Mouse (Mus musculus) stomach, postnatal 0 days (tissue): Measurements from ENCODE around the gene Gm13762. TPM values are rescaled to one million over a fixed set of nuclear protein-coding genes. Genes with fewer than 3 reads are reported as not detected.
"Not testable (repeated sequence)": the region's sequence is repeated elsewhere in the genome, so short reads cannot be mapped to it uniquely, and the experiment has no call there.

ENCODE experiments used
- ATAC-seq: fragments of 200-750 bp; cut with Nextera tagmentation; 2 replicates; pipeline ENCODE4 v1.8.0; 2017; ENCODE audit not compliant: low FRiP score, low TSS enrichment
- DNase-seq: peaks from one replicate; pipeline ENCODE4 v3.0.0-alpha.2; 2016; ENCODE audit warnings: low spot score
- H3K27ac ChIP-seq: fragments of 300-500 bp; sonication (generic); replicated peaks from 2 replicates; pipeline ENCODE4 v1.5.1; 2014; ENCODE audit warnings: mild to moderate bottlenecking, control low read depth
- H3K27me3 ChIP-seq: fragments of 300-500 bp; sonication (generic); 2 replicates; pipeline ENCODE4 v1.6.1; 2014; ENCODE audit warnings: low read length; ENCODE audit not compliant: control insufficient read depth, insufficient read depth
- H3K36me3 ChIP-seq: fragments of 300-500 bp; sonication (generic); 2 replicates; pipeline ENCODE4 v1.6.1; 2014; ENCODE audit warnings: low read length, mixed read lengths; ENCODE audit not compliant: control insufficient read depth, insufficient read depth
- H3K4me1 ChIP-seq: fragments of 300-500 bp; sonication (generic); replicated peaks from 2 replicates; pipeline ENCODE4 v1.6.1; 2014; ENCODE audit warnings: antibody characterized with exemption; ENCODE audit not compliant: control insufficient read depth, insufficient read depth
- H3K4me2 ChIP-seq: fragments of 300-500 bp; sonication (generic); replicated peaks from 2 replicates; pipeline ENCODE4 v1.6.1; 2014; ENCODE audit warnings: low read depth, mild to moderate bottlenecking, control low read depth, moderate library complexity
- H3K4me3 ChIP-seq: fragments of 300-500 bp; sonication (generic); 2 replicates; pipeline ENCODE4 v1.5.1; 2014; ENCODE audit warnings: low read depth, low read length, control low read depth
- H3K9ac ChIP-seq: fragments of 300-500 bp; sonication (generic); 2 replicates; pipeline ENCODE4 v1.6.1; 2014; ENCODE audit warnings: mild to moderate bottlenecking, low read length, control low read depth, mixed read lengths
- H3K9me3 ChIP-seq: fragments of 300-500 bp; sonication (generic); 2 replicates; pipeline ENCODE4 v1.6.1; 2016; ENCODE audit warnings: low read length; ENCODE audit not compliant: control insufficient read depth
- CTCF ChIP-seq: IDR thresholded peaks from 2 replicates; pipeline ENCODE4 v1.5.1; 2016; ENCODE audit warnings: antibody characterized with exemption, low read depth, mild to moderate bottlenecking, moderate library complexity
- EP300 ChIP-seq: optimal IDR thresholded peaks from 2 replicates; pipeline ENCODE3; 2016; ENCODE audit warnings: antibody characterized with exemption
- WGBS: fragments of 180-500 bp; shearing (Covaris S2); extraction: QIAGEN DNeasy Blood & Tissue Kit; methylation state at CpG from one replicate; pipeline ENCODE4 v1.1.7; 2014; 5-methylcytosine and 5-hydroxymethylcytosine counted together
- polyA plus RNA-seq: library from polyadenylated mRNA; unstranded; fragments of >200 nt; fragmentation: Nextera tagmentation; extraction: Ambion mirVana; gene quantifications from 2 replicates; pipeline ENCODE4 v1.2.1, GENCODE M21; 2015

The Gm13762 gene
- polyA plus RNA-seq = not detected in 2 replicates

GRCm38 (mm10) chr2:88980181-88980580 lies at the start of gene Gm13762:
Gm13762 (minus strand) TSS chr2:88980281.
- no peak for DNase-seq
- TF ChIP-seq CTCF = no peak
- TF ChIP-seq EP300 = no peak
- WGBS = 94% methylated on average over 1 of the region's 1 CpGs

DNA sequence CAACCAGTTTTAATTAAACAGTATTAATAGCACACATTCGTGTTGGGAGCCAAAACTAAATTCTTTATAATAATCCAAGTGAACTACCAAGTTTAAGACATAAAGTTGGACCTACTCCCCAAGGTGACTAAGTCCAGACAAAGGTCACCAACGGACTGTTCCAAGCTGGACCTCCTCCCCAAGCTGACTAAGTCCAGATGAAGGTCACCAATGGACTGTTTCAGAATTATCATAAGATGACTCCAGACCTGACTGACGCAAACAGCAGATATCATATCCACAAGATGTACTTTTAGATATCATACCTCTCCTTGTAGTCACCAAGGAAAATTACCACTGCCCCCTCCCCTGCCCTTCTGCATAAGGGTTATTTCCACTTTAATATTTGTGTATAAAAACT lies 41.4 kb upstream of the Gm13762 start:
- DNase-seq, H3K9me3 ChIP-seq, H3K36me3 ChIP-seq: not testable (repeated sequence)

More at GRCm38 (mm10) chr2:88980181-88980580, at the start of gene Gm13762:
- Histone ChIP-seq H3K4me2 (no peak within 1 kb of the TSS), H3K4me3 (no peak within 1 kb of the TSS), H3K9ac (no peak within 1 kb of the TSS), H3K27me3 (no peaks in the 10 kb centered on the region), H3K4me1 (no peaks in the 10 kb centered on the region), H3K9me3 (no peaks in the 10 kb centered on the region), H3K36me3 (no peaks in the 10 kb centered on the region), H3K27ac (no peak within 1 kb of the TSS)
- ATAC-seq = no peak

GRCm38 (mm10) chr2:89018240-89018639 lies 38.2 kb upstream of the Gm13762 start, which contains the start of gene Olfr1216:
Olfr1216 (minus strand) TSS chr2:89018340.
- no peak for ATAC-seq

More for the DNA sequence above, 41.4 kb upstream of the Gm13762 start:
- not testable (repeated sequence) for H3K4me3 ChIP-seq, H3K27me3 ChIP-seq, ATAC-seq, H3K27ac ChIP-seq, H3K4me2 ChIP-seq, H3K9ac ChIP-seq, H3K4me1 ChIP-seq
- WGBS = 63% methylated on average over 3 of the region's 3 CpGs

DNA sequence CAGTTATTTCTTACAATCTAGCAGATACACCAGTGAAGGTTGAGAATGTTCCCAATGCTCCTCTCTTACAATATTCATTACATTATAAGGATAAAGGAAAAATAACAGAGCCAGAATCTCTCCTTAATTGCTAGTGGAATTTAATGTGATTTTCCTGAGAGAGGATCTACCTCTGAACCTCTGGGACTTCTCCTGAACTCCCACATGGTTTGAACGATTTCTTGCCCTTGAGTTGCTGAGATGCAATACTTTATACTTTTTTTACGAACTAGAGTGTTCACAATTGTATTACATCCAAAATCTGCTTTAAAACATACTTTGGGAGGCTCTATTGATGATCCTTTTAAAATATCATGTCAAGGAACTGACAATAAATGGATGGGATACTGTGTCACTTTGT lies 26.8 kb upstream of the Gm13762 start, which contains the start of gene Olfr1215:
TSS of gene Olfr1215 (minus strand) at position 101 of the 400 bp plus-strand sequence.
- Histone ChIP-seq H3K4me1 (no peaks in the 10 kb centered on the region), H3K36me3 (no peaks in the 10 kb centered on the region), H3K27me3 (no peaks in the 10 kb centered on the region), H3K27ac (no peak within 1 kb of the TSS), H3K9ac (no peak within 1 kb of the TSS), H3K4me2 (no peak within 1 kb of the TSS), H3K9me3 (no peaks in the 10 kb centered on the region), H3K4me3 (no peak within 1 kb of the TSS)
- 58% methylated on average over 2 of the region's 2 CpGs for WGBS
- no peak for DNase-seq
- no peak for ATAC-seq
- no peak for TF ChIP-seq EP300
- TF ChIP-seq CTCF = no peak

More at GRCm38 (mm10) chr2:89018240-89018639, 38.2 kb upstream of the Gm13762 start, which contains the start of gene Olfr1216:
- H3K36me3 ChIP-seq = no peaks in the 10 kb centered on the region
- H3K9ac ChIP-seq = no peak within 1 kb of the TSS
- no peak within 1 kb of the TSS for H3K4me3 ChIP-seq
- no peaks in the 10 kb centered on the region for H3K4me1 ChIP-seq
- WGBS = 62% methylated on average over 1 of the region's 1 CpGs
- H3K9me3 ChIP-seq = no peaks in the 10 kb centered on the region
- H3K4me2 ChIP-seq = no peak within 1 kb of the TSS
- no peak within 1 kb of the TSS for H3K27ac ChIP-seq
- TF ChIP-seq EP300 (no peak), CTCF (no peak)
- DNase-seq = no peak
- H3K27me3 ChIP-seq = no peaks in the 10 kb centered on the region

- no peak within 1 kb of the TSS for H3K9ac ChIP-seq
- no peak within 1 kb of the TSS for H3K27ac ChIP-seq
- no peak for ATAC-seq
- no peaks in the 10 kb centered on the region for H3K4me1 ChIP-seq
- no peaks in the 10 kb centered on the region for H3K27me3 ChIP-seq
- DNase-seq = no peak
- H3K4me2 ChIP-seq = no peak within 1 kb of the TSS
- WGBS = 82% methylated on average over 1 of the region's 1 CpGs
- no peaks in the 10 kb centered on the region for H3K9me3 ChIP-seq
- no peaks in the 10 kb centered on the region for H3K36me3 ChIP-seq
- H3K4me3 ChIP-seq = no peak within 1 kb of the TSS
- TF ChIP-seq EP300 (no peak), CTCF (no peak)
These were observed 12.5 kb upstream of the Gm13762 start, which contains the start of gene Olfr1214 for GRCm38 (mm10) chr2:88992553-88992952. Olfr1214 (minus strand) TSS chr2:88992653.

DNA sequence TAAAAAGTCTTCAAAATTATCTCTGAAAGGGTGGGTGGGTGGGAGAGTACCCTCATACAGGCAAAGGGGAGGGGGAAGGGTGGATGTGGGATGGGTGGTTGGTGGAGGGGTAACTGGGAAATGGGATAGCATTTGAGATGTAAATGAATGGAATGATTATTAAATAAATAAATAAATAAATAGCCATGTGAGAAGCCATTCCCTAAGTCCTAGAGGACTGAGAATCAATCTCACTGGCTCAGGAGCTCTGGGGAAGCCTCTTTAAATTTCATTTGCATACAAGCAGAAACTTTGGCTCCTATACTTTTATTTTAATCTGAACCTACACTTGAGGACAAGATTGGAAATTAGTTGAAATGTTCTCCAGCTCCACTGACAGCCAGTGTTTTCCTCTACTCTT lies 26.4 kb downstream of the Gm13762 start, which contains the start of gene Olfr1212:
TSS of gene Olfr1212 (plus strand) at position 301 of the 400 bp plus-strand sequence.
- H3K4me2 ChIP-seq = no peak within 1 kb of the TSS
- DNase-seq = no peak

More for the DNA sequence above, 26.4 kb downstream of the Gm13762 start, which contains the start of gene Olfr1212:
- no peaks in the 10 kb centered on the region for H3K27me3 ChIP-seq
- H3K4me1 ChIP-seq = no peaks in the 10 kb centered on the region
- no peak for ATAC-seq
- TF ChIP-seq EP300 (no peak), CTCF (no peak)
- no peak within 1 kb of the TSS for H3K4me3 ChIP-seq
- H3K9me3 ChIP-seq = no peaks in the 10 kb centered on the region
- H3K36me3 ChIP-seq = no peaks in the 10 kb centered on the region
- no peak within 1 kb of the TSS for H3K9ac ChIP-seq
- no peak within 1 kb of the TSS for H3K27ac ChIP-seq
